Mouse (Mus musculus): ENCODE data around the gene Ppp2r2c.

Gene Ppp2r2c

GRCm38 (mm10) chr5:36897999-36898398 is 29.7 kb downstream of the Ppp2r2c start:
- DNase-seq (ENCODE audit: low read depth, low spot score) = no peak

- no peak for DNase-seq (ENCODE audit: low read depth, low spot score)
Measured at GRCm38 (mm10) chr5:36898415-36899109, 30.2 kb downstream of the Ppp2r2c start.

- DNase-seq (ENCODE audit: low read depth, low spot score) = no peak
Measured at GRCm38 (mm10) chr5:36899392-36899791, 31.1 kb downstream of the Ppp2r2c start.

- DNase-seq (ENCODE audit: low read depth, low spot score) = no peak
Measured at GRCm38 (mm10) chr5:36900189-36900619, 31.9 kb downstream of the Ppp2r2c start.

GRCm38 (mm10) chr5:36902807-36903206 is 34.5 kb downstream of the Ppp2r2c start:
- DNase-seq (ENCODE audit: low read depth, low spot score) = no peak

GRCm38 (mm10) chr5:36904131-36904530 is 35.8 kb downstream of the Ppp2r2c start:
- DNase-seq (ENCODE audit: low read depth, low spot score) = no peak

- DNase-seq (ENCODE audit: low read depth, low spot score) = no peak
Measured at GRCm38 (mm10) chr5:36904703-36905102, 36.4 kb downstream of the Ppp2r2c start.

GRCm38 (mm10) chr5:36905216-36905615 is 36.9 kb downstream of the Ppp2r2c start:
- no peak for DNase-seq (ENCODE audit: low read depth, low spot score)

GRCm38 (mm10) chr5:36907695-36908094 is 39.4 kb downstream of the Ppp2r2c start:
- no peak for DNase-seq (ENCODE audit: low read depth, low spot score)

- DNase-seq (ENCODE audit: low read depth, low spot score) = no peak
Measured at GRCm38 (mm10) chr5:36909545-36909944, 41.2 kb downstream of the Ppp2r2c start.

GRCm38 (mm10) chr5:36910980-36911379 is 42.7 kb downstream of the Ppp2r2c start:
- DNase-seq (ENCODE audit: low read depth, low spot score) = no peak

- DNase-seq (ENCODE audit: low read depth, low spot score) = no peak
Measured at GRCm38 (mm10) chr5:36911759-36912352, 43.5 kb downstream of the Ppp2r2c start.

- DNase-seq (ENCODE audit: low read depth, low spot score) = no peak
Measured at GRCm38 (mm10) chr5:36912602-36913310, 44.4 kb downstream of the Ppp2r2c start.

GRCm38 (mm10) chr5:36915256-36915655 is 46.9 kb downstream of the Ppp2r2c start:
- no peak for DNase-seq (ENCODE audit: low read depth, low spot score)

- no peak for DNase-seq (ENCODE audit: low read depth, low spot score)
Measured at GRCm38 (mm10) chr5:36916581-36916980, 48.3 kb downstream of the Ppp2r2c start.

- no peak for DNase-seq (ENCODE audit: low read depth, low spot score)
Measured at GRCm38 (mm10) chr5:36917245-36917644, 48.9 kb downstream of the Ppp2r2c start.

GRCm38 (mm10) chr5:36918016-36918415 is 49.7 kb downstream of the Ppp2r2c start:
- no peak for DNase-seq (ENCODE audit: low read depth, low spot score)

- no peak for DNase-seq (ENCODE audit: low read depth, low spot score)
Measured at GRCm38 (mm10) chr5:36920072-36920471, 51.8 kb downstream of the Ppp2r2c start.

GRCm38 (mm10) chr5:36921871-36922270 is 53.6 kb downstream of the Ppp2r2c start:
- DNase-seq (ENCODE audit: low read depth, low spot score) = no peak

GRCm38 (mm10) chr5:36922811-36923210 is 54.5 kb downstream of the Ppp2r2c start:
- no peak for DNase-seq (ENCODE audit: low read depth, low spot score)

- no peak for DNase-seq (ENCODE audit: low read depth, low spot score)
Measured at GRCm38 (mm10) chr5:36923826-36924700, 55.8 kb downstream of the Ppp2r2c start.

GRCm38 (mm10) chr5:36928701-36929100 is 60.4 kb downstream of the Ppp2r2c start:
- DNase-seq (ENCODE audit: low read depth, low spot score) = no peak

Data from c-Kit-negative CD71-positive TER-119-positive erythroid progenitor cells, embryonic 14.5 days (primary cell).